Comparison of ENCODE assay signal across 8 mouse cellular contexts in genomic region chr16:10879467-10879866, GRCm38 (mm10). TPM values are rescaled to one million over a fixed set of nuclear protein-coding genes. Genes with fewer than 3 reads are reported as not detected.
DNase-seq lines count a peak whose midpoint lies in the region; ATAC-seq and TF ChIP-seq lines count a peak whose summit lies in the region.

No protein-coding gene starts in this region.

- DNase-seq in testis, postnatal 14 days (ENCODE audit: low spot score), result no peak
- peak; percentile 80 for DNase-seq in adrenal gland, postnatal 14 days
- DNase-seq in intestine, embryonic 14.5 days (ENCODE audit: low spot score), result peak; percentile 81
- peak; percentile 54 for DNase-seq in left cerebral cortex, postnatal 4 days
- peak; percentile 37 to 55 for DNase-seq in monocyte, adult 2 months (ENCODE audit: low read depth in 1 of 2, low spot score in 2 of 2)
- DNase-seq in thymus, postnatal 0 days (ENCODE audit: low spot score), result peak; percentile 72

- no peaks in the 10 kb centered on the region for H3K4me1 ChIP-seq in testis, adult 2 months (ENCODE audit: control insufficient read depth, insufficient read depth, low read length)
- H3K4me1 ChIP-seq in forebrain, embryonic 12.5 days, result no peaks in the 10 kb centered on the region; the same call in 1 of the 2 replicates
- no peaks in the 10 kb centered on the region for H3K4me1 ChIP-seq in intestine, embryonic 14.5 days (replicated peaks; ENCODE audit: control insufficient read depth, insufficient read depth, low read length)

- H3K4me2 ChIP-seq in forebrain, embryonic 12.5 days, result no peak overlapping the region
- no peak overlapping the region for H3K4me2 ChIP-seq in intestine, embryonic 14.5 days (ENCODE audit: low read length)

- no peaks in the 10 kb centered on the region for H3K36me3 ChIP-seq in testis, adult 2 months (ENCODE audit: control insufficient read depth, insufficient read depth, low read length)
- no peaks in the 10 kb centered on the region for H3K36me3 ChIP-seq in forebrain, embryonic 12.5 days (replicated peaks)
- H3K36me3 ChIP-seq in intestine, embryonic 14.5 days (ENCODE audit: control insufficient read depth, insufficient read depth, low read length), result no peaks in the 10 kb centered on the region

- intact Hi-C loops in left cerebral cortex, postnatal 4 days (cut with DNase I), result loop anchor here (10.0 kb wide), 1 partner anchor 225 kb away; no protein-coding TSS in a partner anchor

- H3K4me3 ChIP-seq in testis, adult 2 months (ENCODE audit: control insufficient read depth, low read depth, low read length), result no peak overlapping the region
- H3K4me3 ChIP-seq in forebrain, embryonic 12.5 days (replicated peaks), result no peak overlapping the region
- no peak overlapping the region for H3K4me3 ChIP-seq in intestine, embryonic 14.5 days (ENCODE audit: low read depth, low read length)

- no peak for TF ChIP-seq POLR2A in testis, adult 2 months (IDR thresholded peaks at IDR 0.05; ENCODE audit: control insufficient read depth, low read depth, low read length)

- H3K9me3 ChIP-seq in forebrain, embryonic 12.5 days, result no peaks in the 10 kb centered on the region
- H3K9me3 ChIP-seq in intestine, embryonic 14.5 days (ENCODE audit: control insufficient read depth, low read length), result no peaks in the 10 kb centered on the region

- WGBS in forebrain, embryonic 12.5 days, result 89% methylated on average over 1 of the region's 1 CpGs
- WGBS in intestine, embryonic 14.5 days, result 100% methylated on average over 1 of the region's 1 CpGs

- no peak overlapping the region for H3K27ac ChIP-seq in testis, adult 2 months (ENCODE audit: control insufficient read depth, insufficient read depth, low read depth, low read length)
- H3K27ac ChIP-seq in forebrain, embryonic 12.5 days, result no peak overlapping the region
- H3K27ac ChIP-seq in intestine, embryonic 14.5 days (ENCODE audit: low read depth), result no peak overlapping the region

- TF ChIP-seq CTCF in testis, adult 2 months (IDR thresholded peaks at IDR 0.05; ENCODE audit: control insufficient read depth, insufficient read depth, insufficient replicate concordance, low read depth, low read length), result peak; percentile 83; the same call in 1 of the 2 replicates

- no peak overlapping the region for H3K9ac ChIP-seq in forebrain, embryonic 12.5 days
- no peak overlapping the region for H3K9ac ChIP-seq in intestine, embryonic 14.5 days (ENCODE audit: low read length)

- ATAC-seq in forebrain, embryonic 12.5 days (ENCODE audit: low FRiP score), result peak; percentile 52; the same call in 1 of the 2 replicates
- 0 out of 2 replicates have a peak, but pooled peaks have one; percentile 50 for ATAC-seq in intestine, embryonic 14.5 days (replicated peaks; ENCODE audit: low FRiP score, low TSS enrichment, low read depth)

- H3K27me3 ChIP-seq in testis, adult 2 months (ENCODE audit: control insufficient read depth, insufficient read depth, low read length), result no peaks in the 10 kb centered on the region
- H3K27me3 ChIP-seq in forebrain, embryonic 12.5 days, result no peaks in the 10 kb centered on the region
- H3K27me3 ChIP-seq in intestine, embryonic 14.5 days (replicated peaks; ENCODE audit: control insufficient read depth, insufficient read depth, low read length), result no peaks in the 10 kb centered on the region

RNA-seq across cellular contexts. Expression of gene Rmi2, which starts 44.6 kb away (rescaled TPM):
- 1.5 and 1.7 TPM in 2 replicates for polyA plus RNA-seq in testis, adult 2 months (2012; rRNA removed)
- total RNA-seq in adrenal gland, postnatal 14 days (2021), result 1.5 and 1.6 TPM in 2 replicates
- polyA plus RNA-seq in forebrain, embryonic 12.5 days (2016; fragmentation: Nextera tagmentation; extraction: Ambion mirVana), result 3.1 and 4.0 TPM in 2 replicates
- 3.7 and 3.9 TPM in 2 replicates for polyA plus RNA-seq in intestine, embryonic 14.5 days (2014; fragmentation: Nextera tagmentation; extraction: Ambion mirVana)
- under 1 TPM; 0.62 to 0.70 TPM for total RNA-seq in left cerebral cortex, postnatal 4 days (2021)
- polyA plus RNA-seq in thymus, postnatal 0 days (2015; fragmentation: Nextera tagmentation; extraction: Ambion mirVana), result 8.6 and 12.6 TPM in 2 replicates
